Mouse (Mus musculus): ENCODE measurements around the gene Bicral. TPM values are rescaled to one million over a fixed set of nuclear protein-coding genes. Genes with fewer than 3 reads are reported as not detected.

Gene Bicral
- total RNA-seq, 1 experiment from 2014 or later, result 27.0 TPM

- ATAC-seq (replicated peaks in 1 of 2; ENCODE audit: insufficient read depth in 1 of 2, low FRiP score in 2 of 2, low TSS enrichment in 1 of 2, low read depth in 1 of 2, poor library complexity in 2 of 2, severe bottlenecking in 2 of 2), result peak; percentile 85 to 87
Observed at GRCm38 (mm10) chr17:46751056-46751793, 107.1 kb downstream of the Bicral start.

- ATAC-seq (replicated peaks in 1 of 2; ENCODE audit: insufficient read depth in 1 of 2, low FRiP score in 2 of 2, low TSS enrichment in 1 of 2, low read depth in 1 of 2, poor library complexity in 2 of 2, severe bottlenecking in 2 of 2), result no peak
Observed at GRCm38 (mm10) chr17:46750580-46750979, 107.7 kb downstream of the Bicral start.

GRCm38 (mm10) chr17:46749282-46749681, 109.0 kb downstream of the Bicral start:
- no peak for ATAC-seq (replicated peaks in 1 of 2; ENCODE audit: insufficient read depth in 1 of 2, low FRiP score in 2 of 2, low TSS enrichment in 1 of 2, low read depth in 1 of 2, poor library complexity in 2 of 2, severe bottlenecking in 2 of 2)

Other genes starting within 250 kb of the Bicral start
- 7.2 and 15.6 TPM in 2 replicates for gene Ptk7, start 229.0 kb downstream of the Bicral start, total RNA-seq (2017)
- 11.9 and 15.2 TPM in 2 replicates for gene Klc4, start 212.5 kb downstream of the Bicral start, total RNA-seq (2017)
- gene Mrpl2, start 212.3 kb downstream of the Bicral start, total RNA-seq (2017), result 61.8 and 66.1 TPM in 2 replicates
- gene Cul7, start 208.1 kb downstream of the Bicral start, total RNA-seq (2017), result 27.0 and 37.8 TPM in 2 replicates
- 38.1 and 47.0 TPM in 2 replicates for gene Rrp36, start 184.1 kb downstream of the Bicral start, total RNA-seq (2017)
- gene Mea1, start 179.7 kb downstream of the Bicral start, total RNA-seq (2017), result 53.3 and 74.4 TPM in 2 replicates
- gene Klhdc3, start 177.6 kb downstream of the Bicral start, total RNA-seq (2017), result 21.5 and 22.1 TPM in 2 replicates
- gene Ppp2r5d, start 153.4 kb downstream of the Bicral start, total RNA-seq (2017), result 37.0 and 37.4 TPM in 2 replicates
- 16.1 and 16.2 TPM in 2 replicates for gene Pex6, start 147.0 kb downstream of the Bicral start, total RNA-seq (2017)
- gene Gnmt, start 129.3 kb downstream of the Bicral start, total RNA-seq (2017), result not detected in 2 replicates
- gene Cnpy3, start 106.3 kb downstream of the Bicral start, total RNA-seq (2017), result 71.4 and 84.6 TPM in 2 replicates
- gene Ptcra, start 94.8 kb downstream of the Bicral start, total RNA-seq (2017), result not detected in 2 replicates
- gene 2310039H08Rik, start 85.8 kb downstream of the Bicral start, total RNA-seq (2017), result 8.1 and 22.0 TPM in 2 replicates
- 121 and 185 TPM in 2 replicates for gene Rpl7l1, start 75.8 kb downstream of the Bicral start, total RNA-seq (2017)
- 13.5 and 14.6 TPM in 2 replicates for gene Tbcc, start 32.2 kb upstream of the Bicral start, total RNA-seq (2017)
- gene Prph2, start 52.0 kb upstream of the Bicral start, total RNA-seq (2017), result not detected in 2 replicates
- 34.3 and 36.7 TPM in 2 replicates for gene Ubr2, start 152.1 kb upstream of the Bicral start, total RNA-seq (2017)

Data from hematopoietic stem cell, adult 5-6 weeks (primary cell).